Mouse (Mus musculus): ENCODE results near the gene Hhipl1. TPM values are rescaled to one million over a fixed set of nuclear protein-coding genes. Genes with fewer than 3 reads are reported as not detected.

The Hhipl1 gene
- polyA plus RNA-seq, 1 experiment from 2014 or later = 0.84 TPM

DNA sequence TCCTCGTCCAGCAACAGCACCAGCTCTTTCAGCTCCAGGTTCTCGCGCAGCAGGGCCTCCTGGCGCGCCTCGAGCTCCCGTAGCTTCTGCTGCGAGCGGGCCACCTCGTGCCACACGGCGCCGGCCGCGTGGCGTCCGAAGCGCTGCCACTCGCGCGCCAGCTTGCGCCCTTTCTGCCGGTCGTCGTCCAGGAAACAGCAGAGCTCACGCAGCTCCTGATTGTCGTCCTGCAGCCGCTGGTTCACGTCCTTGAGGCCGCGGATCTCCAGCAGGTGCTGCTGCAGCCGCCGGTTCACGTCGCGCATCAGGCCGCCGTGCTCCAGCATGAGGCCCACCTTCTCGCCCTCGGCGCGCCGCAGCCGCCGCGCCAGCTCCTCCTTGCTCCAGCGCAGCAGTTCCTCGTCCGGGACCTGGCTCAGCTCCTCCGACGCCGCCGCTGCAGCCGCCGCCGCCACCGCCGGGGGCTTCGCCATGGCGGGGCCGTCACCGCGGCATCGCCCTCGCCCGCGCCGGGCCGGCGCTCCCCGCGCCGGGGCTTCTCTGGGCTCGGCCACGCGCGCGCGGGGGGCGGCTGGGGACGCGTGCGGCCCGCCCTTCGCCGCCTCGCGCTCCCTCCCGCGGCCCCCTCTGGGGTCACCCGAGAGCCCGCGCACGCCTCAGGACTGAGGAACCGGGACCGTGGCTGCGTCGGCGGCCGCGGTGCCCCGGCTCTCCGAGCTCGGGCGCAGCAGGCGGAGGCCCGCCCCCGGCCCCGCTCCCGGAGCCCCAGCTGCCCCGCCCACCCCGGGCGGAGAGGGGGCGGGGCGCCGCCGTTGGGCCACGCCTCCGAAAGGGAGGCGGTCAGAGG is 31.2 kb upstream of the Hhipl1 start, which contains the start of gene Ccdc85c:
TSS of gene Ccdc85c (minus strand) at position 765 of the 847 bp plus-strand sequence.
- Histone ChIP-seq H3K9me3 (ENCODE audit: control insufficient read depth, low read length) (no peaks in the 10 kb centered on the region), H3K36me3 (ENCODE audit: control insufficient read depth, insufficient read depth, low read length) (no peaks in the 10 kb centered on the region), H3K4me2 (ENCODE audit: low read length) (peak within 1 kb of the TSS; percentile 92), H3K9ac (ENCODE audit: low read length) (peak within 1 kb of the TSS; percentile 74), H3K4me1 (ENCODE audit: control insufficient read depth in 2 of 2, insufficient read depth in 2 of 2, low read length in 2 of 2) (peaks cover 46 to 63% of the 10 kb centered on the region in 2 experiments), H3K4me3 (ENCODE audit: control insufficient read depth in 1 of 2, insufficient read depth in 1 of 2, low read depth in 1 of 2, low read length in 2 of 2) (peak within 1 kb of the TSS; percentile 62 to 63), H3K27ac (replicated peaks in 1 of 2; ENCODE audit: control insufficient read depth in 1 of 2, insufficient read depth in 1 of 2, low read depth in 2 of 2, low read length in 2 of 2) (peak within 1 kb of the TSS; percentile 6 to 69; a peak in 3 of 4 replicates), H3K27me3 (ENCODE audit: control insufficient read depth, insufficient read depth, low read length) (no peaks in the 10 kb centered on the region)
- ATAC-seq (ENCODE audit: insufficient number of reproducible peaks, insufficient read depth, low FRiP score, low read depth) = 0 out of 2 replicates have a peak, but pooled peaks have one; percentile 1
- WGBS = under 1% methylated on average over 110 of the region's 120 CpGs

DNA sequence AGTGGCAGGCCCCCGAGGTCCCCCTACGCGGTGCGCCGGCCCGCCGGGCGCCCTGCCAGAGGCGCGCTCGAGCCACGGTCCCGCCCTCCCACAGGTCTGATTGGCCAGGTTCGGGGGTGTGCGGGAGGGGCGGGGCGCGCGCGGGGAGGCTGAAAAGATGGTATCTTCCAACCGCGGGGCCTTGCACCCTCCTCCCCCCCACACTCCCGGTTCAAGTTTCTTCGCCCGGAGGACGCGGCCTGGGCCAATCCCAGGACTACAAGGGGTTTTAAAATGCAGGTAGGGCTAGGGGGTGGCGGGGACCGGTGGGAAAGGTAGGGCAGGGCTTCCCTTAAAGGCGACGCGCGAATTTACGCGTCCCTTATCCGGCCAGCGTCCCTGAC is 30.6 kb upstream of the Hhipl1 start:
- peak; percentile 96 for ATAC-seq (ENCODE audit: insufficient number of reproducible peaks, insufficient read depth, low FRiP score, low read depth)
- H3K4me2 ChIP-seq (ENCODE audit: low read length) = peak overlapping the region; percentile 92
- H3K27ac ChIP-seq (replicated peaks in 1 of 2; ENCODE audit: control insufficient read depth in 1 of 2, insufficient read depth in 1 of 2, low read depth in 2 of 2, low read length in 2 of 2) = peak overlapping the region; percentile 6 to 69; a peak in 2 of 4 replicates
- H3K4me3 ChIP-seq (ENCODE audit: control insufficient read depth in 1 of 2, insufficient read depth in 1 of 2, low read depth in 1 of 2, low read length in 2 of 2) = peak overlapping the region; percentile 56 to 62
- peaks cover 42 to 57% of the 10 kb centered on the region in 2 experiments for H3K4me1 ChIP-seq (ENCODE audit: control insufficient read depth in 2 of 2, insufficient read depth in 2 of 2, low read length in 2 of 2)
- no peaks in the 10 kb centered on the region for H3K27me3 ChIP-seq (ENCODE audit: control insufficient read depth, insufficient read depth, low read length)
- H3K9me3 ChIP-seq (ENCODE audit: control insufficient read depth, low read length) = no peaks in the 10 kb centered on the region
- peak overlapping the region; percentile 74 for H3K9ac ChIP-seq (ENCODE audit: low read length)
- H3K36me3 ChIP-seq (ENCODE audit: control insufficient read depth, insufficient read depth, low read length) = no peaks in the 10 kb centered on the region
- 0% methylated on average over 35 of the region's 37 CpGs for WGBS

DNA sequence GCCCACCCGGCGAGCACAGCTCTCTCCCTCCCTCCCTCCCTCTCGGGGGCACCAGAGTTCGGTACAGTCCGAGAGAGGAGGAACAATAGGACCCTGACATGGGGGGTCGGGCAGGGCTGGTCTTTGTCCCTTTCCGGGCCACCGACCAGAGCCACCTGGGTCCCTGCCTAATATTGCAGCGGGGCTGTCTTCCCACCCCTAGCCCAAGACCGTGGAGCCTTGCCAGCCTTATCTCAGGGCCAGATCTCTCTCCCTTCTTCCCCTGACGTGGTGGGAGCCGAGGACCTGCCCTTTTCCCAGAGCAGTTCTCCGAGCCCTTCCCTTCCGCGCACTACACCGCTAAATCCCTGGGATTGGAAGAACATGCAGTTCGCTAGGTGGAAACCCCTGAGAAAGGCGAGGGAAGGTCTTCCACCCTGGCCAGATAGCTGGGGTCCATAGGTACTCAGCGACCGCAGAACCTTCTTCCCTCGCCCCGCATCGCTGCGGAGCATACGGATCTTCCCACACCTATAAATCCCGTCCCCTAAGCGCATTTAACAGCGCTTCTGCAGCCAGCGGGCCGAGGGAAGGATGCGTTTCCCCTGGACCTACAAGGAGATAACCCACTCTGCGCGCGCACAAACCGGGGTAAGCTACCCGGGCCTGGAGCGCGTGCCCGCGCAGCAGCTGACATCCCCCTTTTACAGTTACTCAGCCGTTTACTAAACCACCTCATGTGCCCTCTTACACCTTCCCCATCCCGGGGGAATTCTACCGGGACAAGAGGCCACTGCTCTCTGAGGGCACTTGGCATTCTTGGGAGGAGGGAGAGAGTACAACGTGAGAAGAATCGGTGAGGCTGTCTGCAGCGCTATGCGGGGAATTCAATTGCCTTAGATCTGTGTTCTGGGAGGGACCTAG is 29.9 kb upstream of the Hhipl1 start:
- H3K4me1 ChIP-seq (ENCODE audit: control insufficient read depth in 2 of 2, insufficient read depth in 2 of 2, low read length in 2 of 2) = peaks cover 35 to 50% of the 10 kb centered on the region in 2 experiments
- peak; percentile 18; the same call in 1 of the 2 replicates for ATAC-seq (ENCODE audit: insufficient number of reproducible peaks, insufficient read depth, low FRiP score, low read depth)
- under 1% methylated on average over 44 of the region's 47 CpGs for WGBS

DNA sequence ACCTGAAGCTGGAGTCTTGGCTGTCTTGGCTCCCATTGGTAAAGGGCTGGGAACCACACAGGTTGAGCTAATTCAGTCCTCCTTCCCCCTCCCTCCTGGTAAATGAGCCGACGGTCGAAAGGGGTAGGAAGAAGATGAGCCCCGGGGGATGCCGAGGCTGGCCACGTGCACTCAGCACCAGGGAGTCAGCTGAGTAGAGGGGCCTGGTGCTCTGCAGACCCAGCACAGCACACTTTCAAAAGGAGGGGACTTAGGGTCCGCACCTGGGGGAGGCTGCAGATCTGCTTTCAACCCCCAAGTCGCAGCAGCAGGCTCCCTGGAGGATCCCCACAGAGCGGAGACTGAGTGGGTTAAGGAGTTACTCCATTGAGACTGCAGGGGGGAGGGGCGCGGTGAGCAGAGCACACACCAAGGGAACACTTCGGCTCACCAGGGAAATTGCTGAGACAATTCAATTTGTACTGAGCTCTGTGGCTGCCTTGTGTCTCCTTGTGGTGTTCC is 28.7 kb upstream of the Hhipl1 start:
- H3K4me3 ChIP-seq (ENCODE audit: control insufficient read depth in 1 of 2, insufficient read depth in 1 of 2, low read depth in 1 of 2, low read length in 2 of 2) = no peak overlapping the region
- no peak overlapping the region for H3K27ac ChIP-seq (replicated peaks in 1 of 2; ENCODE audit: control insufficient read depth in 1 of 2, insufficient read depth in 1 of 2, low read depth in 2 of 2, low read length in 2 of 2)
- H3K27me3 ChIP-seq (ENCODE audit: control insufficient read depth, insufficient read depth, low read length) = no peaks in the 10 kb centered on the region
- no peaks in the 10 kb centered on the region for H3K36me3 ChIP-seq (ENCODE audit: control insufficient read depth, insufficient read depth, low read length)
- H3K4me1 ChIP-seq (ENCODE audit: control insufficient read depth in 2 of 2, insufficient read depth in 2 of 2, low read length in 2 of 2) = peaks cover 23 to 38% of the 10 kb centered on the region in 2 experiments
- no peak overlapping the region for H3K9ac ChIP-seq (ENCODE audit: low read length)
- no peak for ATAC-seq (ENCODE audit: insufficient number of reproducible peaks, insufficient read depth, low FRiP score, low read depth)
- 7% methylated on average over 12 of the region's 12 CpGs for WGBS
- H3K4me2 ChIP-seq (ENCODE audit: low read length) = 0 out of 2 replicates have a peak overlapping the region, but pooled peaks have one; percentile 92
- no peaks in the 10 kb centered on the region for H3K9me3 ChIP-seq (ENCODE audit: control insufficient read depth, low read length)

More for the DNA sequence above, 29.9 kb upstream of the Hhipl1 start:
- Histone ChIP-seq H3K4me2 (ENCODE audit: low read length) (peak overlapping the region; percentile 92), H3K27me3 (ENCODE audit: control insufficient read depth, insufficient read depth, low read length) (no peaks in the 10 kb centered on the region), H3K27ac (replicated peaks in 1 of 2; ENCODE audit: control insufficient read depth in 1 of 2, insufficient read depth in 1 of 2, low read depth in 2 of 2, low read length in 2 of 2) (peak overlapping the region; percentile 6 to 69; a peak in 3 of 4 replicates), H3K4me3 (ENCODE audit: control insufficient read depth in 1 of 2, insufficient read depth in 1 of 2, low read depth in 1 of 2, low read length in 2 of 2) (peak overlapping the region; percentile 56 to 62), H3K36me3 (ENCODE audit: control insufficient read depth, insufficient read depth, low read length) (no peaks in the 10 kb centered on the region), H3K9ac (ENCODE audit: low read length) (peak overlapping the region; percentile 74), H3K9me3 (ENCODE audit: control insufficient read depth, low read length) (no peaks in the 10 kb centered on the region)

DNA sequence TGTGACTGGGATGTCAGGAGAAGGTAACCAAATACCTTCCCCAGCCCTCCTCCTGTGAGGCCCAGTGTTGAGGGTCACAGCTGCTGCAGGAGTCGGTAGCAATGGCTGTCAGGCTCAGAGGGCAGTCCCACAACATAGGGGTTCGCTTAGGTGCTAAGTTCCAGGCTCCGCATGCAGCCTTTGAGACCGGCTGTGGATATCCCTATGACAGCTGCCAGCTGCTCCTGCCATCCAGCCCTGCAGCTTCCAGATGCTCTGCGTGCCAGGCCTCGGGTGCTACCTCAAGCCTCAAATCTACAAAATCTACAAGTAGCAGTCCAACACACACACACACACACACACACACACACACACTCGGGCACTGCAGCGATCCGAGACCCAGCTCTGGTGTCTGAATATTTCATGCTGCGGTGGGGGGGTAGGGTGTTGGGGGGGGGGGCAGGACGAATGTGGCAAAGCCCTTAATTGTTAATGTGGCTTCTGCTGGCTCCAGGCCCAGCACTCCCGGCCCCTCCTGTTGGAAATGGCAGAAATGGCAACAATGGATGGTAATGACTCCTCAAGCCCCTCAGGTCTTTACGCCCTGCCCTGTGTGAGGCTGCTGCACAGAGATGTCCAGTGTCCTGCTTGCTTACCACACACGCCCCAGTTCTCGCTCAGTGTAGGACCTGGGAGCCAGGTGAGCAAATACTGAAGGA is 27.7 kb upstream of the Hhipl1 start:
- Histone ChIP-seq H3K36me3 (ENCODE audit: control insufficient read depth, insufficient read depth, low read length) (no peaks in the 10 kb centered on the region), H3K27ac (replicated peaks in 1 of 2; ENCODE audit: control insufficient read depth in 1 of 2, insufficient read depth in 1 of 2, low read depth in 2 of 2, low read length in 2 of 2) (no peak overlapping the region), H3K4me1 (ENCODE audit: control insufficient read depth in 2 of 2, insufficient read depth in 2 of 2, low read length in 2 of 2) (peaks cover 16 to 28% of the 10 kb centered on the region in 2 experiments), H3K9me3 (ENCODE audit: control insufficient read depth, low read length) (no peaks in the 10 kb centered on the region), H3K27me3 (ENCODE audit: control insufficient read depth, insufficient read depth, low read length) (no peaks in the 10 kb centered on the region), H3K9ac (ENCODE audit: low read length) (no peak overlapping the region), H3K4me3 (ENCODE audit: control insufficient read depth in 1 of 2, insufficient read depth in 1 of 2, low read depth in 1 of 2, low read length in 2 of 2) (no peak overlapping the region), H3K4me2 (ENCODE audit: low read length) (no peak overlapping the region)
- 56% methylated on average over 15 of the region's 15 CpGs for WGBS
- ATAC-seq (ENCODE audit: insufficient number of reproducible peaks, insufficient read depth, low FRiP score, low read depth) = no peak

DNA sequence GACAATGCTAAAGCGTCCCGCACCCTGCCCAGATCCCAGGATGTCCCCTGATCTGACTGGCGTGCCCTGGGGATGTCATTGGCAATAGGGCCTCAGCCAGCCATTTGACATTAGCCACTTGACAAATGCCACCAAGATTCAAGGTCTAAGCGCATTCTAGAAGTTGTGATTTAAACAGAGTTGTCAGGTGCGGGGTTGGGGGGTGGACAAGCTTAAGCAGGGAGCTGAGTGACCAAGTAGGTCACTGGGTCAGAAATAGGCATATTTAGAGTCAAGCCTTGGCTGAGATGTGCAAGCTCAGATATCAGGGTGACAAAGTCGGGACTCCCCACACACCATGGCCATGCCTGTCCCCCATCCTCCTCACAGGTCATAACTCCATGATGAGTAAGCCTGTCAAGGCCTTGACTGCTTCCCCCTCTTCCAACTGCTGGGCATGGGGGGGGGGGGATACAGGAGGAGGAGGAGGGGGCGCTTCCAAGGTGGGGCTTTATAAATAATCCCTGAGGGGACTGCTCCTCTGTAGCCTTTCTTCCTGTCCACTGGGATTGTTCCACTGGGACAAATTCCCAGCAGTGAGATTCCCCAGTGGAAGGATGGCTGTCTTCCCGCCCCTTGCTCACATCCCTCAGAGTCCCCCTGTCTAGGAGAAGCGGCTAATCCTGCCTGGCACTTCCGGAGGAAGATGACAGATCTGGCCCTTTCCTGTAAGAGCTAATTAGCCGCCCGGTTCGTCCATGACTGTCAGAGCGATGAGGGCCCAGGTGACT is 21.4 kb upstream of the Hhipl1 start:
- H3K27me3 ChIP-seq (ENCODE audit: control insufficient read depth, insufficient read depth, low read length) = no peaks in the 10 kb centered on the region
- 43% methylated on average over 14 of the region's 14 CpGs for whole genome bisulfite sequencing
- H3K9me3 ChIP-seq (ENCODE audit: control insufficient read depth, low read length) = no peaks in the 10 kb centered on the region
- no peaks in the 10 kb centered on the region for H3K36me3 ChIP-seq (ENCODE audit: control insufficient read depth, insufficient read depth, low read length)
- no peak for ATAC-seq (ENCODE audit: insufficient number of reproducible peaks, insufficient read depth, low FRiP score, low read depth)
- no peak overlapping the region for H3K4me3 ChIP-seq (ENCODE audit: control insufficient read depth in 1 of 2, insufficient read depth in 1 of 2, low read depth in 1 of 2, low read length in 2 of 2)
- no peak overlapping the region for H3K27ac ChIP-seq (replicated peaks in 1 of 2; ENCODE audit: control insufficient read depth in 1 of 2, insufficient read depth in 1 of 2, low read depth in 2 of 2, low read length in 2 of 2)
- H3K4me2 ChIP-seq (ENCODE audit: low read length) = no peak overlapping the region
- peaks cover 8 to 10% of the 10 kb centered on the region in 2 experiments for H3K4me1 ChIP-seq (ENCODE audit: control insufficient read depth in 2 of 2, insufficient read depth in 2 of 2, low read length in 2 of 2)
- H3K9ac ChIP-seq (ENCODE audit: low read length) = no peak overlapping the region
